Comparison of ENCODE assay signal across 10 mouse cellular contexts in genomic region chr5:57757436-57757898, GRCm38 (mm10). TPM values are rescaled to one million over a fixed set of nuclear protein-coding genes. Genes with fewer than 3 reads are reported as not detected.
DNase-seq lines count a peak whose midpoint lies in the region; ATAC-seq and TF ChIP-seq lines count a peak whose summit lies in the region.
"Had no signal": no experiment of that assay in that cellular context is flagged by ENCODE, and none has a peak within 500 bp of the region (broad histone marks: within the 10 kb centered on the region; RNA-seq: fewer than 3 reads in every experiment).

No protein-coding gene starts in this region.

- H3K9ac ChIP-seq in heart, embryonic 11.5 days (ENCODE audit: low read depth, low read length), result no peak overlapping the region
- H3K9ac ChIP-seq in heart, postnatal 0 days (replicated peaks; ENCODE audit: low read depth, low read length), result no peak overlapping the region

- peaks cover 31% of the 10 kb centered on the region for H3K4me1 ChIP-seq in heart, embryonic 11.5 days (ENCODE audit: control insufficient read depth, insufficient read depth, low read length)
- H3K4me1 ChIP-seq in heart, postnatal 0 days (ENCODE audit: control insufficient read depth, insufficient read depth), result peaks cover 38% of the 10 kb centered on the region

- no peak for TF ChIP-seq EP300 in heart, postnatal 0 days (IDR thresholded peaks at IDR 0.05; ENCODE audit: low read depth)

- no peaks in the 10 kb centered on the region for H3K9me3 ChIP-seq in heart, embryonic 11.5 days (replicated peaks; ENCODE audit: control insufficient read depth, low read length)
- no peaks in the 10 kb centered on the region for H3K9me3 ChIP-seq in heart, postnatal 0 days (replicated peaks; ENCODE audit: control insufficient read depth, low read length)

- no peak for ATAC-seq in heart, embryonic 11.5 days (replicated peaks; ENCODE audit: insufficient number of reproducible peaks, low FRiP score, low TSS enrichment)
- ATAC-seq in heart, postnatal 0 days (ENCODE audit: insufficient read depth, low read depth), result no peak

- H3K4me3 ChIP-seq in heart, embryonic 11.5 days (ENCODE audit: low read depth, low read length), result no peak overlapping the region
- H3K4me3 ChIP-seq in heart, postnatal 0 days (ENCODE audit: low read depth, low read length), result no peak overlapping the region
- H3K4me3 ChIP-seq: erythroblast, embryonic 14.5 days had no signal

- no peaks in the 10 kb centered on the region for H3K27me3 ChIP-seq in heart, embryonic 11.5 days (ENCODE audit: control insufficient read depth, insufficient read depth, low read length)
- no peaks in the 10 kb centered on the region for H3K27me3 ChIP-seq in heart, postnatal 0 days (ENCODE audit: control insufficient read depth, insufficient read depth, low read length)

- no peak for DNase-seq in heart, postnatal 36 days
- DNase-seq in 3134 (ENCODE audit: extremely low read depth, insufficient read length, low spot score) (peak; percentile 37), adipocyte (ENCODE audit: low spot score) (peak; percentile 57), MN1 (ENCODE audit: low spot score) (no peak)
- DNase-seq in heart, postnatal 0 days (ENCODE audit: low spot score), result no peak
- no peak for DNase-seq in ovary, adult 18-20 months (ENCODE audit: low spot score)
- no peak for DNase-seq in c-Kit-positive CD71-positive TER-119-positive erythroid progenitor cells, embryonic 14.5 days (ENCODE audit: low spot score)
- DNase-seq: lung, adult 2 months had no signal

- no peak for TF ChIP-seq CTCF in heart, postnatal 0 days (IDR thresholded peaks at IDR 0.05; ENCODE audit: low read depth)

- intact Hi-C loops in heart, postnatal 36 days (cut with DNase I), result no loop called here

- H3K27ac ChIP-seq in heart, embryonic 11.5 days (ENCODE audit: low read depth, low read length), result peak overlapping the region; percentile 73
- H3K27ac ChIP-seq in heart, postnatal 0 days (ENCODE audit: low read depth), result peak overlapping the region; percentile 61

- no peaks in the 10 kb centered on the region for H3K36me3 ChIP-seq in heart, embryonic 11.5 days (ENCODE audit: control insufficient read depth, insufficient read depth, low read length)
- no peaks in the 10 kb centered on the region for H3K36me3 ChIP-seq in heart, postnatal 0 days (replicated peaks; ENCODE audit: control insufficient read depth, insufficient read depth, low read length)

- WGBS in heart, embryonic 11.5 days (ENCODE audit: insufficient replicate concordance), result 31% methylated on average over 4 of the region's 4 CpGs
- WGBS in heart, postnatal 0 days, result 14% methylated on average over 4 of the region's 4 CpGs

- peak overlapping the region; percentile 8 for H3K4me2 ChIP-seq in heart, embryonic 11.5 days
- no peak overlapping the region for H3K4me2 ChIP-seq in heart, postnatal 0 days (ENCODE audit: low read depth, low read length)

RNA-seq across cellular contexts. Expression of gene Pcdh7, which starts 39.7 kb away (rescaled TPM):
- polyA plus RNA-seq in heart, embryonic 11.5 days (2014; fragmentation: Nextera tagmentation; extraction: Ambion mirVana), result 17.6 and 19.4 TPM in 2 replicates
- 100 to 1,000 TPM; 105 to 107 TPM for total RNA-seq in heart, postnatal 36 days (2021)
- 169 and 213 TPM in 2 replicates for total RNA-seq in heart, postnatal 0 days (2014; rRNA removed; ENCODE audit: low replicate concordance)
- polyA plus RNA-seq in heart, postnatal 0 days (2015; fragmentation: Nextera tagmentation; extraction: Ambion mirVana), result 19.9 and 22.4 TPM in 2 replicates

Comparison
In these comparisons a context has a peak if more than half of its experiments do, and no peak if none do; other contexts are left out.
1. DNase-seq: peak in 3134 (single experiment) and adipocyte (single experiment); none in heart, postnatal 36 days (0 of 2), heart, postnatal 0 days (single experiment), ovary, adult 18-20 months (single experiment), c-Kit-positive CD71-positive TER-119-positive erythroid progenitor cells, embryonic 14.5 days (single experiment) and MN1 (single experiment).